Mouse (Mus musculus): Measurements from ENCODE around the gene Nxf2. TPM values are rescaled to one million over a fixed set of nuclear protein-coding genes. Genes with fewer than 3 reads are reported as not detected.

Gene Nxf2
- total RNA-seq, 1 experiment = 0.36 TPM

DNA sequence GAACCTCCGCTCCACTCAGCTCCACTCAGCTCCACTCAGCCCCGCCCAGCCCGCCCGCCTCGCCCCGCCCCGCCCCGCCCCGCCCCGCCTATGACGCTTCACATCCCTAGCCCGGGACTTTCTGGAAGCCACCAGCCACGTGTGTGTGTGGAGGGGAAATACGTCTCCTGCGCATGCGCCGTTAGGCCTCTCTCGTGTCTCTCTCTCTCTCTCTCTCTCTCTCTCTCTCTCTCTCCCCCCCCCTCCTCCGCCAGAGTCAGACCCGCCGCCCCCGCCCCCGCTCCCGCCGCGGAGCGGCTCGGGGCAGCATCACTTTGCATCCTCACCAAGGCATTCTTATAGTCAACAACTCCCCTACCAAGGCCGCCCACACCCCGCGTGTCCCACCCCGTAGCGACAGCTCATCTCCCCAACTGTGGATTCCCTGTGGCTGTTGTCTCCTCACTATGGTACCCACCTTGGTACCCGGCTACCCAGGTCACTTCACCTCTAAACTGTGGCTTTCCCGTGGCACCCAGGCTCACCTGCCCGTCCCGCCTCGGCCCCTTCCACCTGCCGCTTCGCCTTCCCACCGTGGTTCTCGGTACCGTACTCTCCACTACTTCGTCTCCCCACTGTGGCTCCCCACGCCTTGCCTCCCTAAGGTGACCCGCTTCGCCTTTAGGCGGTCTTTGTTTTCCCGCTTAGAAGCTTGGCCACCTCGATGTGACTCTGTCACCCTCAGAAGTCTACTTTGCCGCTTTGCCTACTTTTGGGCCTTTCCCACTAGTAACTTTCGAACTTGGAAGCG is 1.1 kb downstream of the Nxf2 start:
- Histone ChIP-seq H3K36me3 (ENCODE audit: control insufficient read depth, insufficient read depth, low read length, poor library complexity, severe bottlenecking) (no peaks in the 10 kb centered on the region), H3K27ac (ENCODE audit: insufficient read depth, low read depth, low read length, poor library complexity, severe bottlenecking) (no peak overlapping the region), H3K4me3 (ENCODE audit: insufficient read depth in 1 of 2, low read depth in 1 of 2, low read length in 2 of 2, poor library complexity in 1 of 2, severe bottlenecking in 1 of 2) (peak overlapping the region; percentile 21 to 39; a peak in 2 of 4 replicates), H3K4me1 (ENCODE audit: control insufficient read depth in 2 of 2, insufficient read depth in 2 of 2, low read length in 2 of 2, poor library complexity in 1 of 2) (no peaks in the 10 kb centered on the region), H3K9me3 (ENCODE audit: control insufficient read depth, insufficient read depth, low read depth, low read length) (no peaks in the 10 kb centered on the region), H3K9ac (ENCODE audit: insufficient read depth, low read depth, low read length, poor library complexity, severe bottlenecking) (peak overlapping the region; percentile 11; the same call in 1 of the 2 replicates)
- DNase-seq (ENCODE audit: low read depth, low spot score) = no peak
- in situ Hi-C loops (cut with MboI; ENCODE audit: low sequenced_read_pairs in 2 of 2, unreplicated experiment in 2 of 2) = no loop called here
- TF ChIP-seq MAFK (IDR thresholded peaks at IDR 0.05; ENCODE audit: insufficient read depth, low read depth, low read length) = no peak

DNA sequence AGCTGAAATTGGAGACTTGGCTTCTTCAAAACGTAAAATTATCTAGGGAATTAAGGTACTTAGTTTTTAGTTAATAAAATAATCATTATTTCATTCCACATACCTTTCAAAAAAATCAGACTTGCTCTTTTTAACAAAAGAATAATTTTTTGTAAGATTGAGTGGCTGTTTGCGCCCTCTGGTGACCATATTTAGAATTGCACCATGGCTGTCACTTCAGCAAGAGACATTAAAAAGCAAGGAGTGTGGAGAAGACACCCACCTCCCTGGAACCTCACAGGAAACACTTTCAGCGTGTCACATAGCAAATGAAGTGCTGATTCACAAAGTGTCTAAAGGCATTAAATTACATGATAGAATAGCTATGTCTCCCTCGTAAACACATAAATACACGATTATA is 34.2 kb downstream of the Nxf2 start:
- H3K27ac ChIP-seq (ENCODE audit: insufficient read depth, low read depth, low read length, poor library complexity, severe bottlenecking) = no peak overlapping the region
- no peak for DNase-seq (ENCODE audit: low read depth, low spot score)
- in situ Hi-C loops (cut with MboI; ENCODE audit: low sequenced_read_pairs in 2 of 2, unreplicated experiment in 2 of 2) = loop anchor here in 1 of 2 experiments (25.0 kb wide), 1 partner anchor 193 kb away; no protein-coding TSS in a partner anchor
- no peaks in the 10 kb centered on the region for H3K4me1 ChIP-seq (ENCODE audit: control insufficient read depth in 2 of 2, insufficient read depth in 2 of 2, low read length in 2 of 2, poor library complexity in 1 of 2)
- TF ChIP-seq MAFK (IDR thresholded peaks at IDR 0.05; ENCODE audit: insufficient read depth, low read depth, low read length) (no peak), CHD2 (IDR thresholded peaks at IDR 0.05; ENCODE audit: low read depth, low read length) (no peak), HCFC1 (IDR thresholded peaks at IDR 0.05; ENCODE audit: borderline replicate concordance, insufficient read depth, low read length) (no peak), ZNF384 (IDR thresholded peaks at IDR 0.05; ENCODE audit: low read depth, low read length) (no peak)
- no peak overlapping the region for H3K4me3 ChIP-seq (ENCODE audit: insufficient read depth in 1 of 2, low read depth in 1 of 2, low read length in 2 of 2, poor library complexity in 1 of 2, severe bottlenecking in 1 of 2)
- no peaks in the 10 kb centered on the region for H3K9me3 ChIP-seq (ENCODE audit: control insufficient read depth, insufficient read depth, low read depth, low read length)
- no peak overlapping the region for H3K9ac ChIP-seq (ENCODE audit: insufficient read depth, low read depth, low read length, poor library complexity, severe bottlenecking)
- H3K36me3 ChIP-seq (ENCODE audit: control insufficient read depth, insufficient read depth, low read length, poor library complexity, severe bottlenecking) = no peaks in the 10 kb centered on the region

DNA sequence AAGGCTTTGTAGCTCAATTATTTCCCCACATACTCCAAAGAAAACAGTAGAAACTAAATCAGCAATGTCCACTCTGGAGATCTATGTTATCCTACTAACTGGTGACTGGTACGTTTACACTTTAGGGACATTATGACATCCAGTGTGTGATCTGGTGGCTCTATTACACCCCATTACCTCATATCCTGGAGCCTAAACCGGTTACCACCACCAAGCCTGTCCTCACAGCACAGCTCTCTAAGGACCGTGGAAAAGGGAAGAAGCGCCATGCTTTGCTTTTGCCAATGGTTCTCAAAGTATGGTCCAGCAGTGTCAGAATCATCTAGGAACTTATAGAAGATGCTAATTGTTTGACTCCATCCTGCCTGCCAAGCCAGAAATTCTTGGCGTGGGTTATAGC is 34.6 kb downstream of the Nxf2 start:
- in situ Hi-C loops (cut with MboI; ENCODE audit: low sequenced_read_pairs in 2 of 2, unreplicated experiment in 2 of 2) = loop anchor here (10.0 to 25.0 kb wide), 2 partner anchors 193 to 195 kb away; no protein-coding TSS in a partner anchor
- Histone ChIP-seq H3K36me3 (ENCODE audit: control insufficient read depth, insufficient read depth, low read length, poor library complexity, severe bottlenecking) (no peaks in the 10 kb centered on the region), H3K4me3 (ENCODE audit: insufficient read depth in 1 of 2, low read depth in 1 of 2, low read length in 2 of 2, poor library complexity in 1 of 2, severe bottlenecking in 1 of 2) (no peak overlapping the region), H3K9me3 (ENCODE audit: control insufficient read depth, insufficient read depth, low read depth, low read length) (no peaks in the 10 kb centered on the region), H3K4me1 (ENCODE audit: control insufficient read depth in 2 of 2, insufficient read depth in 2 of 2, low read length in 2 of 2, poor library complexity in 1 of 2) (no peaks in the 10 kb centered on the region), H3K27ac (ENCODE audit: insufficient read depth, low read depth, low read length, poor library complexity, severe bottlenecking) (no peak overlapping the region), H3K9ac (ENCODE audit: insufficient read depth, low read depth, low read length, poor library complexity, severe bottlenecking) (no peak overlapping the region)
- TF ChIP-seq HCFC1 (IDR thresholded peaks at IDR 0.05; ENCODE audit: borderline replicate concordance, insufficient read depth, low read length) (no peak), CHD2 (IDR thresholded peaks at IDR 0.05; ENCODE audit: low read depth, low read length) (no peak), ZNF384 (IDR thresholded peaks at IDR 0.05; ENCODE audit: low read depth, low read length) (no peak), ZC3H11A (IDR thresholded peaks at IDR 0.05; ENCODE audit: borderline replicate concordance, low read depth, low read length) (no peak), MAFK (IDR thresholded peaks at IDR 0.05; ENCODE audit: insufficient read depth, low read depth, low read length) (no peak)
- DNase-seq (ENCODE audit: low read depth, low spot score) = no peak

GRCm38 (mm10) chrX:134925058-134925457 is 39.5 kb downstream of the Nxf2 start:
- in situ Hi-C loops (cut with MboI; ENCODE audit: low sequenced_read_pairs in 2 of 2, unreplicated experiment in 2 of 2) = loop anchor here (10.0 to 25.0 kb wide), 2 partner anchors 188 to 190 kb away; no protein-coding TSS in a partner anchor
- no peak for DNase-seq (ENCODE audit: low read depth, low spot score)

More at GRCm38 (mm10) chrX:134925058-134925457, 39.5 kb downstream of the Nxf2 start:
- no peak overlapping the region for H3K27ac ChIP-seq (ENCODE audit: insufficient read depth, low read depth, low read length, poor library complexity, severe bottlenecking)
- H3K9me3 ChIP-seq (ENCODE audit: control insufficient read depth, insufficient read depth, low read depth, low read length) = no peaks in the 10 kb centered on the region
- no peak overlapping the region for H3K9ac ChIP-seq (ENCODE audit: insufficient read depth, low read depth, low read length, poor library complexity, severe bottlenecking)
- peak; percentile 5; the same call in 1 of the 2 replicates for TF ChIP-seq ZC3H11A (IDR thresholded peaks at IDR 0.05; ENCODE audit: borderline replicate concordance, low read depth, low read length)
- no peak for TF ChIP-seq MAFK (IDR thresholded peaks at IDR 0.05; ENCODE audit: insufficient read depth, low read depth, low read length)
- H3K4me3 ChIP-seq (ENCODE audit: insufficient read depth in 1 of 2, low read depth in 1 of 2, low read length in 2 of 2, poor library complexity in 1 of 2, severe bottlenecking in 1 of 2) = no peak overlapping the region
- H3K4me1 ChIP-seq (ENCODE audit: control insufficient read depth in 2 of 2, insufficient read depth in 2 of 2, low read length in 2 of 2, poor library complexity in 1 of 2) = no peaks in the 10 kb centered on the region
- no peaks in the 10 kb centered on the region for H3K36me3 ChIP-seq (ENCODE audit: control insufficient read depth, insufficient read depth, low read length, poor library complexity, severe bottlenecking)

Data from ES-E14 (cell line).